21 mouse cellular contexts compared by ENCODE assay signal in the genomic region with DNA sequence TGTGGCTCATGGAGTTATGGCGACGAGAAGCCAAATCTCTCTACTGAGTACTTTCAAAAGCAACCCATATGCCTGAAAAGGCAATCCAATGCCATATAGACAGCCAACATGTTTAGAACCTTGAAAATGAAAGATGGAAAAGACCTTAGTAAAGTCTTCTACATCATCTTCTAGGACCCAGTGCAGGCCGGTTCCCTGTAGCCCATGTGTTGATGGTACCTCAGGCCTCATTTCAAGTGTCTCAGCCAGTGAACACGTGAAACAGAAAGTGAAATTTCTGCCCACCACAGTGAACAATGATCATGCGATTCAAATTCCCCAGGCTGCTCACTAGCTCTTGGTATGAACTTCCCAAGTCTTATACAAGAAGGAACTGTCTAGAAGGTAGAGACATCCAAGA.
DNase-seq lines count a peak whose midpoint lies in the region; ATAC-seq and TF ChIP-seq lines count a peak whose summit lies in the region.
"Had no signal": no experiment of that assay in that cellular context is flagged by ENCODE, and none has a peak within 500 bp of the region (broad histone marks: within the 10 kb centered on the region; RNA-seq: fewer than 3 reads in every experiment).

No protein-coding gene starts in this region.

- DNase-seq in heart, adult 11 months, result peak; percentile 78
- DNase-seq in CH12.LX (ENCODE audit: extremely low read depth), result peak; percentile 17
- no peak for DNase-seq in limb, embryonic 10.5 days (ENCODE audit: low spot score)
- DNase-seq in gastrocnemius, postnatal 14 days, result no peak
- no peak for DNase-seq in lung, adult 2 months
- DNase-seq: adrenal gland, adult 2 months; adrenal gland, adult 8-10 months; adrenal gland, postnatal 10 days; adrenal gland, postnatal 14 days; adrenal gland, postnatal 25 days; adrenal gland, postnatal 36 days; B cell, adult 2 months; cerebellum, adult 11 months; cerebellum, adult 11-12 months; cerebellum, adult 18-20 months; cerebellum, adult 2 months had no signal

- TF ChIP-seq POLR2A in CH12.LX (IDR thresholded peaks at IDR 0.05; ENCODE audit: low read depth, low read length), result no peak
- no peak for TF ChIP-seq POLR2A in lung, adult 2 months (IDR thresholded peaks at IDR 0.05; ENCODE audit: borderline replicate concordance, extremely low read depth, low read depth, low read length)

- TF ChIP-seq EP300 in CH12.LX (IDR thresholded peaks at IDR 0.05; ENCODE audit: low read length), result no peak

- H3K27me3 ChIP-seq in heart, embryonic 12.5 days (replicated peaks), result peaks cover 7% of the 10 kb centered on the region
- no peaks in the 10 kb centered on the region for H3K27me3 ChIP-seq in CH12.LX (replicated peaks)
- H3K27me3 ChIP-seq in limb, embryonic 10.5 days (ENCODE audit: low read depth, poor library complexity, severe bottlenecking), result peaks cover 23% of the 10 kb centered on the region; the same call in 1 of the 2 replicates

- 87% methylated on average over 5 of the region's 5 CpGs for WGBS in heart, embryonic 12.5 days
- WGBS in limb, embryonic 10.5 days, result 96% methylated on average over 5 of the region's 5 CpGs
- 81% methylated on average over 5 of the region's 5 CpGs for WGBS in lung, adult 2 months

- no peak for ATAC-seq in heart, embryonic 12.5 days (ENCODE audit: insufficient number of reproducible peaks, low FRiP score)
- ATAC-seq: activated CD4-positive, CD25-positive, alpha-beta regulatory T cell, adult 4 months; CD4-positive, CD25-positive, alpha-beta regulatory T cell, adult 4 months; Patski had no signal

- H3K9ac ChIP-seq in heart, embryonic 12.5 days, result no peak overlapping the region
- H3K9ac ChIP-seq in CH12.LX (ENCODE audit: insufficient read depth, low read depth), result no peak overlapping the region

- dilution Hi-C loops in CH12.LX (cut with MboI; ENCODE audit: extremely low pct_ligation_motif_present, extremely low pct_unique_long_range_greater_than_20kb, low sequenced_read_pairs), result no loop called here

- TF ChIP-seq CTCF in CH12.LX (conservative IDR thresholded peaks at IDR 0.05 in 1 of 2, IDR thresholded peaks at IDR 0.05 in 1 of 2; ENCODE audit: low read depth in 2 of 2, low read length in 2 of 2), result no peak
- TF ChIP-seq CTCF in lung, adult 2 months (IDR thresholded peaks at IDR 0.05; ENCODE audit: insufficient read depth, low read length), result no peak

- no peaks in the 10 kb centered on the region for H3K36me3 ChIP-seq in heart, embryonic 12.5 days
- H3K36me3 ChIP-seq in CH12.LX (replicated peaks in 1 of 2; ENCODE audit: control insufficient read depth in 1 of 2, insufficient read depth in 1 of 2, low read length in 1 of 2), result no peaks in the 10 kb centered on the region
- H3K36me3 ChIP-seq in limb, embryonic 10.5 days, result no peaks in the 10 kb centered on the region
- H3K36me3 ChIP-seq: G1E had no signal

- in situ Hi-C loops in CH12.LX (cut with MboI; ENCODE audit: low pct_ligation_motif_present, low pct_unique_long_range_greater_than_20kb, low sequenced_read_pairs), result loop anchor here (25.0 kb wide), 1 partner anchor 332 kb away; no protein-coding TSS in a partner anchor

- H3K79me2 ChIP-seq in CH12.LX (replicated peaks; ENCODE audit: control insufficient read depth, extremely low read depth, insufficient read depth, poor library complexity, severe bottlenecking), result no peaks in the 10 kb centered on the region

- no peak for TF ChIP-seq RAD21 in CH12.LX (IDR thresholded peaks at IDR 0.05; ENCODE audit: low read depth, low read length)

- H3K27ac ChIP-seq in heart, embryonic 12.5 days (ENCODE audit: poor library complexity, severe bottlenecking), result no peak overlapping the region
- no peak overlapping the region for H3K27ac ChIP-seq in CH12.LX (ENCODE audit: insufficient read depth, low read depth)
- peak overlapping the region; percentile 56; the same call in 1 of the 2 replicates for H3K27ac ChIP-seq in limb, embryonic 10.5 days

- intact Hi-C loops in gastrocnemius, postnatal 14 days (cut with DNase I; ENCODE audit: low total_unique reads), result no loop called here

- 0 out of 2 replicates have a peak, but pooled peaks cover 13% of the 10 kb centered on the region for H3K4me1 ChIP-seq in heart, embryonic 12.5 days (replicated peaks)
- peaks cover 5 to 11% of the 10 kb centered on the region in 2 experiments; a peak in 3 of 4 replicates for H3K4me1 ChIP-seq in CH12.LX (ENCODE audit: control insufficient read depth in 1 of 2, insufficient read depth in 2 of 2)
- H3K4me1 ChIP-seq in limb, embryonic 10.5 days, result peaks cover 45% of the 10 kb centered on the region
- no peaks in the 10 kb centered on the region for H3K4me1 ChIP-seq in lung, adult 2 months (ENCODE audit: control insufficient read depth, insufficient read depth, low read length)

- H3K4me2 ChIP-seq in heart, embryonic 12.5 days, result no peak overlapping the region
- H3K4me2 ChIP-seq in CH12.LX (ENCODE audit: insufficient read depth, low read depth, poor library complexity, severe bottlenecking), result no peak overlapping the region

- no peaks in the 10 kb centered on the region for H3K9me3 ChIP-seq in heart, embryonic 12.5 days (replicated peaks)
- H3K9me3 ChIP-seq in CH12.LX (replicated peaks; ENCODE audit: low read length), result no peaks in the 10 kb centered on the region
- no peaks in the 10 kb centered on the region for H3K9me3 ChIP-seq in limb, embryonic 10.5 days (replicated peaks)

- no peak overlapping the region for H3K4me3 ChIP-seq in heart, embryonic 12.5 days
- H3K4me3 ChIP-seq in CH12.LX (replicated peaks in 1 of 3; ENCODE audit: low read depth in 2 of 3, low read length in 2 of 3, poor library complexity in 1 of 3), result no peak overlapping the region
- H3K4me3 ChIP-seq in limb, embryonic 10.5 days, result no peak overlapping the region
- H3K4me3 ChIP-seq in lung, adult 2 months (replicated peaks; ENCODE audit: extremely low read depth, low read depth, low read length), result no peak overlapping the region

TF ChIP-seq in CH12.LX, 34 proteins besides CTCF, POLR2A, EP300 and RAD21:
- TF ChIP-seq CHD1 (IDR thresholded peaks at IDR 0.05; ENCODE audit: low read depth, low read length), result no peak
- TF ChIP-seq BHLHE40 (IDR thresholded peaks at IDR 0.05; ENCODE audit: low read depth, low read length), result peak; percentile 60
- TF ChIP-seq MYC (IDR thresholded peaks at IDR 0.05; ENCODE audit: low read depth, low read length), result 0 out of 2 replicates have a peak, but pooled peaks have one; percentile 24
- no peak for TF ChIP-seq JUN (IDR thresholded peaks at IDR 0.05; ENCODE audit: insufficient read depth, low read depth, low read length)

Comparison
In these comparisons a context has a peak if more than half of its experiments do, and no peak if none do; other contexts are left out.
1. DNase-seq: peak in heart, adult 11 months (single experiment) and CH12.LX (single experiment); none in limb, embryonic 10.5 days (single experiment), gastrocnemius, postnatal 14 days (single experiment) and lung, adult 2 months (single experiment).